Mouse (Mus musculus) right cerebral cortex, adult 2 months (tissue): ENCODE measurements around the gene Dnase1l3.

Experiments
- DNase-seq, 2 experiments: peaks; one replicate each; pipeline ENCODE4 v3.0.0; 2021 to 2022; ENCODE audit warnings: low spot score in 2 of 2

The Dnase1l3 gene

GRCm38 (mm10) chr14:7994271-7994767 lies at the start of gene Dnase1l3:
TSS of gene Dnase1l3 (minus strand) at chr14:7994573.
- no peak for DNase-seq

- DNase-seq: no peak
Observed at GRCm38 (mm10) chr14:8042577-8042976, 48.2 kb upstream of the Dnase1l3 start.

GRCm38 (mm10) chr14:8042120-8042519 lies 47.7 kb upstream of the Dnase1l3 start:
- DNase-seq: no peak

GRCm38 (mm10) chr14:8040911-8041678 lies 46.7 kb upstream of the Dnase1l3 start:
- DNase-seq: no peak

GRCm38 (mm10) chr14:8040179-8040578 lies 45.8 kb upstream of the Dnase1l3 start:
- no peak for DNase-seq

- peak; percentile 58 to 59 for DNase-seq
Observed at GRCm38 (mm10) chr14:8038791-8039448, 44.5 kb upstream of the Dnase1l3 start.

- DNase-seq: no peak
Observed at GRCm38 (mm10) chr14:8038150-8038549, 43.8 kb upstream of the Dnase1l3 start.

GRCm38 (mm10) chr14:8036406-8036805 lies 42.0 kb upstream of the Dnase1l3 start:
- DNase-seq: no peak

- no peak for DNase-seq
Observed at GRCm38 (mm10) chr14:8035951-8036350, 41.6 kb upstream of the Dnase1l3 start.

GRCm38 (mm10) chr14:8034561-8034960 lies 40.2 kb upstream of the Dnase1l3 start:
- DNase-seq: no peak

GRCm38 (mm10) chr14:8032087-8032944 lies 37.9 kb upstream of the Dnase1l3 start:
- DNase-seq: peak; percentile 57 to 61

GRCm38 (mm10) chr14:8030535-8030934 lies 36.2 kb upstream of the Dnase1l3 start:
- no peak for DNase-seq

GRCm38 (mm10) chr14:8029752-8030151 lies 35.4 kb upstream of the Dnase1l3 start:
- DNase-seq: no peak

- no peak for DNase-seq
Observed at GRCm38 (mm10) chr14:8028086-8028485, 33.7 kb upstream of the Dnase1l3 start.

- DNase-seq: no peak
Observed at GRCm38 (mm10) chr14:8026769-8027531, 32.6 kb upstream of the Dnase1l3 start.

GRCm38 (mm10) chr14:8024936-8025335 lies 30.6 kb upstream of the Dnase1l3 start:
- DNase-seq: no peak

GRCm38 (mm10) chr14:8024469-8024868 lies 30.1 kb upstream of the Dnase1l3 start:
- no peak for DNase-seq

- no peak for DNase-seq
Observed at GRCm38 (mm10) chr14:8020546-8020945, 26.2 kb upstream of the Dnase1l3 start.

GRCm38 (mm10) chr14:8020011-8020410 lies 25.6 kb upstream of the Dnase1l3 start:
- DNase-seq: no peak

GRCm38 (mm10) chr14:8016951-8017350 lies 22.6 kb upstream of the Dnase1l3 start:
- DNase-seq: no peak

- no peak for DNase-seq
Observed at GRCm38 (mm10) chr14:8016276-8016675, 21.9 kb upstream of the Dnase1l3 start.
